Mouse (Mus musculus) adrenal gland, postnatal 14 days (tissue): ENCODE measurements around the gene Aox2. TPM values are rescaled to one million over a fixed set of nuclear protein-coding genes. Genes with fewer than 3 reads are reported as not detected.
A peak's percentile ranks its signal among the peaks of the same experiment; 100 is the strongest.

ENCODE experiments used
- DNase-seq: peaks from one replicate; pipeline ENCODE4 v3.0.0; 2021; ENCODE audit warnings: mixed read lengths
- total RNA-seq: library from RNA; stranded (reverse); gene quantifications from 2 replicates; pipeline ENCODE4 v1.2.3, GENCODE M21; 2021

The Aox2 gene
- total RNA-seq, 1 experiment from 2014 or later, result 0.26 TPM

- no peak for DNase-seq
Measured at GRCm38 (mm10) chr1:58401396-58401795, 123.3 kb downstream of the Aox2 start.

- no peak for DNase-seq
Measured at GRCm38 (mm10) chr1:58403745-58404144, 125.6 kb downstream of the Aox2 start.

GRCm38 (mm10) chr1:58407321-58407720, 129.2 kb downstream of the Aox2 start:
- DNase-seq, result no peak

GRCm38 (mm10) chr1:58408141-58408540, 130.0 kb downstream of the Aox2 start:
- no peak for DNase-seq

- DNase-seq, result no peak
Measured at GRCm38 (mm10) chr1:58409553-58410197, 131.5 kb downstream of the Aox2 start.

GRCm38 (mm10) chr1:58410198-58410588, 132.1 kb downstream of the Aox2 start:
- DNase-seq, result no peak

- DNase-seq, result no peak
Measured at GRCm38 (mm10) chr1:58410776-58411175, 132.7 kb downstream of the Aox2 start.

- DNase-seq, result no peak
Measured at GRCm38 (mm10) chr1:58415442-58415841, 137.3 kb downstream of the Aox2 start.

GRCm38 (mm10) chr1:58416048-58416447, 137.9 kb downstream of the Aox2 start:
- no peak for DNase-seq

GRCm38 (mm10) chr1:58420032-58420431, 141.9 kb downstream of the Aox2 start:
- no peak for DNase-seq

GRCm38 (mm10) chr1:58420961-58421360, 142.8 kb downstream of the Aox2 start:
- no peak for DNase-seq

GRCm38 (mm10) chr1:58422879-58423278, 144.8 kb downstream of the Aox2 start:
- DNase-seq, result peak; percentile 50

GRCm38 (mm10) chr1:58423371-58424248, 145.5 kb downstream of the Aox2 start, which contains the start of gene Clk1:
TSS of gene Clk1 (minus strand) at chr1:58424066.
- DNase-seq, result peak; percentile 99

- no peak for DNase-seq
Measured at GRCm38 (mm10) chr1:58424551-58424950, 146.4 kb downstream of the Aox2 start.

Other genes with a start within 250 kb of the Aox2 start
- gene Aox1, start 248.4 kb upstream of the Aox2 start, total RNA-seq, result 22.2 and 25.5 TPM in 2 replicates
- gene Aox3, start 165.2 kb upstream of the Aox2 start, total RNA-seq, result 2.7 and 8.4 TPM in 2 replicates
- 0.07 and 0.08 TPM in 2 replicates for gene Aox4, start 67.9 kb upstream of the Aox2 start, total RNA-seq
- 180 and 184 TPM in 2 replicates for gene Bzw1, start 114.6 kb downstream of the Aox2 start, total RNA-seq
- 167 and 176 TPM in 2 replicates for gene Clk1, start 145.7 kb downstream of the Aox2 start, total RNA-seq
- 17.6 and 18.8 TPM in 2 replicates for gene Nif3l1, start 166.8 kb downstream of the Aox2 start, total RNA-seq
- gene Ppil3, start 167.2 kb downstream of the Aox2 start, total RNA-seq, result 26.5 and 35.0 TPM in 2 replicates
- gene Orc2, start 226.8 kb downstream of the Aox2 start, total RNA-seq, result 20.5 and 24.9 TPM in 2 replicates